Mouse (Mus musculus) Patski (cell line): Measurements from ENCODE around the gene Sowahc. TPM values are rescaled to one million over a fixed set of nuclear protein-coding genes. Genes with fewer than 3 reads are reported as not detected.
A peak's percentile ranks its signal among the peaks of the same experiment; 100 is the strongest.

Experiments used
- ATAC-seq: fragments of 100-300 bp; one replicate; pipeline ENCODE4 v1.8.0; 2021
- CTCF ChIA-PET: fragments of 350-600 bp; sonication (Branson Sonifier 250); formaldehyde crosslinking; loops from one replicate; lab custom pipeline; 2022; ENCODE audit warnings: inconsistent platforms; lab: Charles Lee
- POLR2A ChIA-PET: fragments of 350-600 bp; sonication (Branson Sonifier 250); formaldehyde crosslinking; loops from one replicate; lab custom pipeline; 2022; ENCODE audit warnings: antibody characterized with exemption, inconsistent platforms; lab: Charles Lee
- DNase-seq: peaks from one replicate; pipeline ENCODE4 v3.0.0-alpha.2; 2011; ENCODE audit warnings: low read depth, low spot score
- H3K27me3 ChIP-seq: fragments of 371-371 bp; one replicate; pipeline ENCODE4 v1.5.1; 2021
- CTCF ChIP-seq: fragments of 100-300 bp; IDR thresholded peaks from one replicate; pipeline ENCODE4 v1.5.1; 2021
- in situ Hi-C: fragments of 300-500 bp; cut with MboI; formaldehyde crosslinking; loops from 3 replicates; pipeline ENCODE4 v1.11.1; 2018; ENCODE audit warnings: low pct_unique_long_range_greater_than_20kb, mixed read lengths
- polyA plus RNA-seq: library from polyadenylated mRNA; unstranded; gene quantifications from one replicate; pipeline ENCODE4 v1.2.3, GENCODE M21; 2021

Gene Sowahc
- polyA plus RNA-seq, 1 experiment from 2014 or later, result 5.9 TPM

- no peaks in the 10 kb centered on the region for H3K27me3 ChIP-seq
- no peak for TF ChIP-seq CTCF
- DNase-seq (no peak), ATAC-seq (no peak)
- ChIA-PET POLR2A (interaction anchor here (0.6 kb wide), 1 partner anchor 10 kb away, joined by 3 read pairs; no protein-coding TSS in a partner anchor), CTCF (no interaction called here)
- in situ Hi-C loops, result no loop called here
Measured at GRCm38 (mm10) chr10:59223890-59224289, 2.1 kb downstream of the Sowahc start.

DNA sequence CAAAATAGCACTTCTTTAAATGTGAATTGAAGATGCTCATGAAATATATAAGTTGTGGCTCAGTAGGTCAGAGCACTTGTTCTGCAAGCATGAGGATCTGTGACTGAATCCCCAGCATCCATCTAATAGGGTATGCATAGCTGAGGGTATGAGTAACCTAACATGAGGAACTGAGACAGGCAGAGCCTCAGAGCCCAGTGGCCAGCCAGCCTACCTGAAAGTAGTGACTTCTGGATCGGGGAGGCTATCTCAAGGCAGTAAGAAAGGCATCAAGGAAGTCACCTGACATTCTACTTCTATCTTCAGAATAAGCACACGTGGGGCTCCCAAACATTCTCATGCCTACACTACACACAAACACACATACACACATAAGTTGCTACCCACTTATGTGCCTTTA lies 3.4 kb downstream of the Sowahc start:
- DNase-seq (no peak), ATAC-seq (no peak)
- in situ Hi-C loops, result no loop called here
- ChIA-PET CTCF (interaction anchor here (0.6 to 1.1 kb wide), 3 partner anchors 26 to 739 kb away, joined by 3 read pairs; no protein-coding TSS in a partner anchor), POLR2A (interaction anchor here (0.6 kb wide), 1 partner anchor 279 kb away, joined by 4 read pairs; no protein-coding TSS in a partner anchor)
- TF ChIP-seq CTCF, result no peak
- H3K27me3 ChIP-seq, result no peaks in the 10 kb centered on the region

- no peak for DNase-seq
- no peak for TF ChIP-seq CTCF
- ATAC-seq, result no peak
- POLR2A ChIA-PET, result interaction anchor here (0.6 to 1.1 kb wide), 2 partner anchors 28 to 51 kb away, joined by 3 to 5 read pairs; no protein-coding TSS in a partner anchor
- no peaks in the 10 kb centered on the region for H3K27me3 ChIP-seq
- CTCF ChIA-PET, result interaction anchor here (1.2 to 1.4 kb wide), 3 partner anchors 9 to 80 kb away, joined by 3 to 5 read pairs (median 3); no protein-coding TSS in a partner anchor
- in situ Hi-C loops, result no loop called here
Measured at GRCm38 (mm10) chr10:59229205-59229820, 7.6 kb downstream of the Sowahc start.

DNA sequence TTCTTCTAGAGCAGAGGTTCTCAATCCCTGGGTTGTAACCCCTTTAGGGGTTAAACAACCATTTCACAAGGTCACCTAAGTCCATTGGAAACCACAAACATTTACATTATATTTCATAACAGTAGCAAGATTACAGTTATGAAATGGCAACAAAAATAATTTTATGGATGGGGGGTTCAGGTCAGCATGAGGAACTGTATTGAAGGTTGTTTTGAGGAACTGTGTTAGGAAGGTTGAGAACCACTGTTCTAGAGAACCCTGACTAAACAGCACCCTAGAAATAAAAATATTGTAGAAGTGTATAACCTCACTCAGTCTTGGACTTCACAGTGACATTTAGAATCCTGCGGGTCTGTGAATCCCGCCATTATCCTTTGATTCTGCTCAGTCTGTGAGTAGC lies 13.5 kb downstream of the Sowahc start:
- ChIA-PET POLR2A (no interaction called here), CTCF (no interaction called here)
- no peaks in the 10 kb centered on the region for H3K27me3 ChIP-seq
- no peak for DNase-seq
- no peak for ATAC-seq
- in situ Hi-C loops, result no loop called here
- no peak for TF ChIP-seq CTCF

GRCm38 (mm10) chr10:59235847-59236246 lies 14.1 kb downstream of the Sowahc start:
- in situ Hi-C loops, result no loop called here
- POLR2A ChIA-PET, result no interaction called here
- H3K27me3 ChIP-seq, result no peaks in the 10 kb centered on the region
- CTCF ChIA-PET, result no interaction called here
- ATAC-seq, result no peak
- DNase-seq, result no peak
- TF ChIP-seq CTCF, result no peak

DNA sequence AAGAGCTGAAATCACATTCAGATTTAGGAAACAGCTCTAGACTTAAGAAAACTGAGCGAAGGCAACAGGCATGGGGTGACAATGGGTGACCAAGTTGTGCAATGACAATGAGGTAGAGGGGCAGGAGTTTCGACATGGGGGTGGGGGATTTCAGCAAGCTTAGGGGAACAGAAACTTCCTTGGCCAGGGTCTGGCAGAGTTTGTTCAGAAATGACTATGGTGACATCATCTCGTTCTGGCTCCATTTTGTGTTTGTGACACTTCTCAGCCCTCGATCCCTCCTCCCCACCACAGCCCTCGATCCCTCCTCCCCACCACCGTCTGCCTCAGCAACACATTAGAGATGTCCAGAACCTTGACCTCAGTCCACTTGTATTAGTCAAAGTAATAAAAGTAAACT lies 14.7 kb downstream of the Sowahc start:
- ATAC-seq (no peak), DNase-seq (no peak)
- no peak for TF ChIP-seq CTCF
- H3K27me3 ChIP-seq, result no peaks in the 10 kb centered on the region
- ChIA-PET POLR2A (no interaction called here), CTCF (no interaction called here)
- in situ Hi-C loops, result no loop called here

DNA sequence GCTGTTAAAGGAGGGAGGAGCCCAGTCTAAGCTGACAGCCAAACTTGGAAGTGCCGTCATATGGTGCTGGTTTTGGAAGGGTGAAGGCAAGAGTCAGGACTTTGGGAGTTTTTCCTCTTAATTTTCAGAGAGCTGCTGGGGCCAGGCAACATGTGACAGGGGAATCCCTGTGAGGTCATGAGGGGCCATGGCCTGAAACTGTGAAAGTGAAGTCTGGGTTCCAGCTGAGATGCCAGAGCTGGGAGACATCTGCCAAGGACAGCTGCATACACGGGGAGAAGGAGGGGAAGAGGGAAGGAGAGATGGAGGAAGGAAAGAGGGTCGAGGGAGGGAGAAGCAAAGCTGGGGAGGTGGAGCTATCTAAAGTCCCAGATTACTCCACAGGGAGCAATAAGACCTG lies 16.0 kb downstream of the Sowahc start:
- TF ChIP-seq CTCF, result no peak
- ATAC-seq (no peak), DNase-seq (no peak)
- in situ Hi-C loops, result no loop called here
- ChIA-PET POLR2A (no interaction called here), CTCF (interaction anchor here (1.3 kb wide), 1 partner anchor 8 kb away, joined by 3 read pairs; no protein-coding TSS in a partner anchor)
- no peaks in the 10 kb centered on the region for H3K27me3 ChIP-seq

- no peaks in the 10 kb centered on the region for H3K27me3 ChIP-seq
- DNase-seq (no peak), ATAC-seq (peak; percentile 82)
- POLR2A ChIA-PET, result no interaction called here
- in situ Hi-C loops, result no loop called here
- CTCF ChIA-PET, result no interaction called here
- TF ChIP-seq CTCF, result no peak
Measured at GRCm38 (mm10) chr10:59241141-59241541, 19.4 kb downstream of the Sowahc start.

- H3K27me3 ChIP-seq, result peaks cover 6% of the 10 kb centered on the region
- in situ Hi-C loops, result no loop called here
- ATAC-seq (no peak), DNase-seq (no peak)
- CTCF ChIA-PET, result no interaction called here
- no peak for TF ChIP-seq CTCF
- POLR2A ChIA-PET, result no interaction called here
Measured at GRCm38 (mm10) chr10:59249531-59249930, 27.8 kb downstream of the Sowahc start.

DNA sequence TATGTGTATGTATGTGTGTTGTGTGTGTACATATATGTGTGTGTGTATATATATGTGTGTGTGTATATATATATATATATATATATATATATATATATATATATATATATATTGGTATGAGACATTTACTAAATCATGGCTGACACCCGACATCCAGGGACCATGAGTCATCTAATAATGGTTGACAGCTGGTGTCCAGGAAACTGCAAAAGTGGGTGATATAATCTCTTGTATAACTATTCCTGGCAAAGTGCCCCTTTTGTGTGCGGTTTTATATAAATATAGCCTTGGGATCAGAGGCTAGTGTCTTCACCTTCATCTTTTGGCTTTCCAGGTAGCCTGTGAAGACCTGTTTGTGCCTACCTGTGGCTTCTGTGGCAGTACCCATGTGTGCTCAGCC lies 28.9 kb downstream of the Sowahc start:
- ATAC-seq (no peak), DNase-seq (no peak)
- peaks cover 6% of the 10 kb centered on the region for H3K27me3 ChIP-seq
- CTCF ChIA-PET, result no interaction called here
- TF ChIP-seq CTCF, result no peak
- POLR2A ChIA-PET, result no interaction called here
- in situ Hi-C loops, result no loop called here

GRCm38 (mm10) chr10:59251980-59252379 lies 30.2 kb downstream of the Sowahc start:
- peaks cover 6% of the 10 kb centered on the region for H3K27me3 ChIP-seq
- DNase-seq, result no peak
- ATAC-seq, result no peak
- in situ Hi-C loops, result no loop called here
- POLR2A ChIA-PET, result no interaction called here
- CTCF ChIA-PET, result no interaction called here
- TF ChIP-seq CTCF, result no peak

GRCm38 (mm10) chr10:59252396-59252795 lies 30.6 kb downstream of the Sowahc start:
- no peak for DNase-seq
- TF ChIP-seq CTCF, result no peak
- CTCF ChIA-PET, result no interaction called here
- in situ Hi-C loops, result no loop called here
- peaks cover 6% of the 10 kb centered on the region for H3K27me3 ChIP-seq
- no peak for ATAC-seq
- POLR2A ChIA-PET, result no interaction called here
